Mouse (Mus musculus): ENCODE measurements around the gene Cul1. TPM values are rescaled to one million over a fixed set of nuclear protein-coding genes. Genes with fewer than 3 reads are reported as not detected.

Gene Cul1
- total RNA-seq, 2 experiments from 2014 or later = 115 to 124 TPM

- DNase-seq (ENCODE audit: low spot score in 2 of 2) = no peak
Measured at GRCm38 (mm10) chr6:47469760-47470159, 16.6 kb downstream of the Cul1 start.

GRCm38 (mm10) chr6:47472444-47472843 lies 19.2 kb downstream of the Cul1 start:
- no peak for DNase-seq (ENCODE audit: low spot score in 2 of 2)

- no peak for DNase-seq (ENCODE audit: low spot score in 2 of 2)
Measured at GRCm38 (mm10) chr6:47482027-47482426, 28.8 kb downstream of the Cul1 start.

GRCm38 (mm10) chr6:47494562-47494961 lies 41.4 kb downstream of the Cul1 start:
- DNase-seq (ENCODE audit: low spot score in 2 of 2) = no peak

DNA sequence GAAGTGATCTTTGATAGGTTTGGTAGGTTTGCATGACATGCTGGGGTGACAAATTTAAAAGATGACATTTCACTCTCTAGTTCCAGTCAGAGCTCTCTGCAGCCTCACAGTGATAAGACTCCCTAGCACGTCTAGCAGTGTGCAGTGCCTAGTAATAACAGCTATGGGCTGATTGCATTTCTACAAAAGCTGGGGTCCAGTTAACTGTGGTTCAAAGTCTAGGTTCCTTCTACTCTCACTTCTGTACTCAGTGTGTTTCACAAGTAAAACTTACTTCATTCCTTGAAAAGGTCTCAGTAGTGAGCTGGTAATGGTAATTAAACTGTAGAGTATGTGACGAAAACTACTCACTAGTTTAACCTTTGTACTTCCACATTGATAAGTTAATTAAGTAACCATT lies 66.8 kb downstream of the Cul1 start:
- DNase-seq (ENCODE audit: low spot score in 2 of 2) = no peak

- DNase-seq (ENCODE audit: low spot score in 2 of 2) = no peak
Measured at GRCm38 (mm10) chr6:47522431-47522830, 69.2 kb downstream of the Cul1 start.

DNA sequence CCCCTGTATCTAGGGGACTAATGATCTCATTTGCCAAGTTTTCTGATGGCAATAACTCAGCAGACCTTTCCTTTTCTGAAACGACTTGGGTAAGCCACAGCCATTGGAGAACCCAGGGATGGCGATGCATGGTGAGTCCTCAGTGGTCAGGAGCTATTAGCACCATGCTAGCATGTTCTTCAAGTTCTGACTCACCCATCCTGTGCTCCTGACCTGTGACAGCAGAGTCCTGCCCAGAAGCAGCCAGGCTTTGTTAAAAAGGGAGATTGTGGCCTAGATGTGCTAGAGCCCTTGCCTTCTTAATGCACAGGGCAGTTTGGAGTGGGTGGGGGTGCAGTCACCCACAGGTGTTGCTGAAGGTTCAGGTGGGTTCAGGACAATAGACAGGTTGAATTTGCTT lies 71.8 kb downstream of the Cul1 start:
- no peak for DNase-seq (ENCODE audit: low spot score in 2 of 2)

- no peak for DNase-seq (ENCODE audit: low spot score in 2 of 2)
Measured at GRCm38 (mm10) chr6:47526446-47526845, 73.2 kb downstream of the Cul1 start.

DNA sequence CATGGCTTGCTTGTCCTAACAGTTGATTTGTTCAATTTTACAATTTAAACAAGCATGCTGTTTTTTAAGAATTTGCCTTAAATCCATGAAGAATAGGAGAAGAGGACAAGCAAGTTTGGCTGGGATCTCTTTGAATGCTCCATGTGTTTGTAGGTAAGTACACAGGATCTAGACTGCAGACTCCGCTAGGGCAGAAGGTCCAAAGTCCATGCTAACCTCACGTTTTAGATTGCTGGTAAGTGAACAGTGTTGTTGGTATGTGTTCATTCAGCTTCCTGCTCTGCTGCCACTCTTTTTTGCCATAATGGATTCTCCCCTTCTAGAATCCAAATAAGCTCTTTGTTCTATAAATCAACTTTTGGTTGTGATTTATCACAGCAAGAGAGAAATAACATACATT lies 73.9 kb downstream of the Cul1 start:
- DNase-seq (ENCODE audit: low spot score in 2 of 2) = no peak

- no peak for DNase-seq (ENCODE audit: low spot score in 2 of 2)
Measured at GRCm38 (mm10) chr6:47527655-47528054, 74.5 kb downstream of the Cul1 start.

DNA sequence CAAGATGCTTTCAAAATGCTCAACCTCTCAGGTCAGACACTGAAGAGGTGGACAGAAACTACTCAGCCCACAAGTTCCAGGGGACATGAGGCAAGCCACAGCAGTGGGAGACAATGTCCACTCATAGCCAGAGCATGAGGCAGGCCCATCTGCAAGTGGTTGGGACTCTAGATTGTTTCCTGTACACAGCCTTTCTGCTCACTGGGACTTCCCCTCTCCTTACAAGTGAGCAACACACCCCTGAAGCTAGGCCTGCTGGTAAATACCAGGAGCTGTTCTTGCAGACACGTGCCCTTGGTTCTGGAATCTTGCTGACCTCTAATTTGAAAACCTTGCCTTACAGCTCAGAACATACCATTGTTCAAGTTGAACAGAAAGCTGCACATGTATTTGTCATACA lies 79.3 kb downstream of the Cul1 start:
- no peak for DNase-seq (ENCODE audit: low spot score in 2 of 2)

- DNase-seq (ENCODE audit: low spot score in 2 of 2) = no peak
Measured at GRCm38 (mm10) chr6:47535333-47535732, 82.1 kb downstream of the Cul1 start.

DNA sequence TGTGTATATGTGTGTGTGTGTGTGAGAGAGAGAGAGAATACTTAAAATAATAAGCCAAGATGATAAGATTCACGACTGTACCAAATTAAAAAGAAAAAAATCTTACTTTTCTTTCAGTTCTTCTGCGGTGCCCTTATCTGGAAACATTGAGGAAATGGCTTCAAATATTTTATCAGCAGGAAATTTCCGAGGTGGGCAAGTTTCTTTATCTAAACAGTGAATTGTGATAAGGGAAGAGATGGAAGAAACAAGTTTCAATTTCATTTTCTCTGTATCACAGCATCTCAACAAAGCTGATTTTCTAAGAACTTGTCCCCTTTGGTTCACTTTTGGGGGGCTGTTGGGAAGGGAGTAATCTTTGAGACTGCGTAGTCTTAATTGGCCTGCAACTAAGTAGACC lies 99.1 kb downstream of the Cul1 start:
- DNase-seq (ENCODE audit: low spot score in 2 of 2) = no peak

DNA sequence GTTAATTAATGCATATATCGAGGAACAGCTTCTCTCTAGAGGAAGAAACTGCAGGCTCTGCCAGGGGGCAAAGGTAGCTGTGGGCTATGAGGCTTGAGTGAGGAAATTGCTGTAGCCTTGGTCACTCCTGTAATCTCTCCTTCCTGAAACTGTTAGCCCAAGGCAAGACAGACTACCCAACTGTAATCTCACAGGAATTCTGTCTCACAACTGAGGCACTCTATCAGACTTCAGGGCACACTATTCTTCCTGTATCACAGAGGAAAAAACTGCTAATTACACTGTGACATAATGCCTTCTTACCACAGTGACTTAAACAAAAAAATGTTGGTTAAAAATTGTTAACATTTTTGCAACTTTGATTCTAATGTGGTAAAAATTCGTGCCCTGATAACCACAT lies 106.1 kb downstream of the Cul1 start:
- no peak for DNase-seq (ENCODE audit: low spot score in 2 of 2)

DNA sequence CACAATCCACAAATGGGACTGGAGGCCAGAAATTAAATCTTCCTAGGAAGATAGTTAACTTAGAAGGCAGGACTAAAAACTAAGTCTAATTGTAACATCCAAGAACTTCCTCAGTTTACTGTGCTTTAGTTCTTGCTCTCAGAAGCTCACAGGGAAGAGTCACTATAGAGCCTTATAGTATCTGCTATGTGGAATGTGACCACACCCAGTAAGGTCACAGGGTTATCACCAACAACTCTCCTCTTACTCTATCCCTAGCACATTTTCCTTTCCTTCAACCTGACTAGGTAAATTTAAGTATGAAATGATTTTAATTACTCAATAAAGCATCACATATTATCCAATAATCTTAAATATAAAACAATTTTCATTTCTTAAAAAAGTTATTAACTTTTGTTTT lies 107.2 kb downstream of the Cul1 start:
- DNase-seq (ENCODE audit: low spot score in 2 of 2) = no peak

GRCm38 (mm10) chr6:47560846-47561245 lies 107.6 kb downstream of the Cul1 start:
- DNase-seq (ENCODE audit: low spot score in 2 of 2) = no peak

DNA sequence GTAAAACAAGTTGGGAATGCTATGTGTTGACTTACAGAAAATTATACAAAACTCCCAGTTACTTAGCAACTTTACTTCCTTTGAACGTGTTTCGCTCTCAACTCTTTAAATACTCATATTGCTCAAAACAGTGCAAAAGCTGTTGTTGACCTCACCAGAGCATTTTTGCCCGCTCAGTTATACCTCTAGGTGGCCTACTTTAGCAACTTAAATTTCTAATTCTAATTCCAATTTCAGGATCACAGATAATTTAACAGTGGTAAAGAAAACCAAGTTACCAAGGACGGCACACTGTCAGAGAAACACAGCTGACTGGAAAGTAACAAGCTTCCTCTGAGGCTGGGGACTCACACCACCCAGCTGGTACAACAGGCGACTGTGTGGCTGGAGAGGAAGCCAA lies 108.2 kb downstream of the Cul1 start:
- DNase-seq (ENCODE audit: low spot score in 2 of 2) = no peak

- DNase-seq (ENCODE audit: low spot score in 2 of 2) = no peak
Measured at GRCm38 (mm10) chr6:47565326-47566035, 112.3 kb downstream of the Cul1 start.

DNA sequence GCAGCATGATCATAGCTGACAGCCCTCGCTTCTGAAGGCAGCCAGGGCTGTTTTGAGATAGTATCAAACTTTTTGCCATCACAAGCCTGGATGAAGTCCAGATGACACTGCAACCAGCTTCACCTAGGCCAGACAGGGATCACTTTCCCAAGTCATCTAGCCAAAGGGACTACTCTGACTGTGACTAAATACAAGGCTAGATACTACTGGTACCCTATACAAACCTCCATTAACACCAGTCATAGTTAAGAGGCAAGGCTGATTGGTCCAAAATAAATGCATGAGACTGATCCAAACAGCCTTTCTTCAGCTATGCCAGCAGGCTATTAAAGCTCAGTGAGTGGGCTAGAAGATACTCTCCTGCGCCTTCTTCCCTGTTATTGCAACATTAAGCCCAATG lies 119.7 kb downstream of the Cul1 start:
- no peak for DNase-seq (ENCODE audit: low spot score in 2 of 2)
